11 mouse cellular contexts compared by ENCODE assay signal in the genomic region with DNA sequence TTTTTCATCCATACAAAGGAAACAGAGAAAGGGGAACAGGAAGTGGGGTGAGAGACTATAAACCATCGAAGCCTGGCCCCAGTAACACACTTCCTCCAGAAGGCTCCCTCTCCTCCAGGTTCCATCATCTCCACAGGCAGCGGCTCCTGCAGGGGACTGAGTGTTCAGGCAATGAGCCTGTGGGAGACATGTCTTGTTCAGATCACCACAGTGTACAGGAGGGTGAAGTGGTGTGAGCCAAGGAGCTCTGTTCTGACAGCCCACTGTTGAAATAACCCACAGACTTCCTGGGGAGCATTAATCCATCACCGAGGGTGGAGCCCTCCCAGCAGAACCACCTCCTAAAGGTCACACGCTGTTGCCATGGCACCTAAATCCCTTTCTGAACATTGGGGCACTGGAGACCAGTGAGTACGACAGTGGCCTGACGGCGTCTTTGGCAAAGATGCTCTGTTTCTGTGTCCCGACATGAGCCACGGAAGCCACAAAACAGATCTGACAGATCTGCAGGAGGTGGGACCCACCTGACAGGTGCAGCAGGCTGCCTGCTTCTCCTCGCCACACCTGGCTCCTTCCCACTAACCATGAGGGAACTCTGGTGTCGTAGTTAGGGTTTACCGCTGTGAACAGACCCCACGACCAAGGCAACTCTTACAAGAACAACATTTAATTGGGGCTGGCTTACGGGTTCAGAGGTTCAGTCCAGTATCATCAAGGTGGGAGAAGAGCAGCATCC.
DNase-seq lines count a peak whose midpoint lies in the region; ATAC-seq and TF ChIP-seq lines count a peak whose summit lies in the region.
"Had no signal": no experiment of that assay in that cellular context is flagged by ENCODE, and none has a peak within 500 bp of the region (broad histone marks: within the 10 kb centered on the region; RNA-seq: fewer than 3 reads in every experiment).

No protein-coding gene starts in this region.

- no peaks in the 10 kb centered on the region for H3K36me3 ChIP-seq in heart, postnatal 0 days (replicated peaks; ENCODE audit: control insufficient read depth, insufficient read depth, low read length)
- no peaks in the 10 kb centered on the region for H3K36me3 ChIP-seq in stomach, embryonic 14.5 days (ENCODE audit: control insufficient read depth, insufficient read depth, low read length)
- no peaks in the 10 kb centered on the region for H3K36me3 ChIP-seq in forebrain, embryonic 11.5 days (ENCODE audit: control insufficient read depth, insufficient read depth, low read length)
- H3K36me3 ChIP-seq in forebrain, embryonic 14.5 days (ENCODE audit: control insufficient read depth, insufficient read depth, low read length) = no peaks in the 10 kb centered on the region

- ATAC-seq in heart, postnatal 0 days (ENCODE audit: insufficient read depth, low read depth) = no peak
- ATAC-seq in granulocyte monocyte progenitor cell, adult 5-6 weeks (replicated peaks; ENCODE audit: poor library complexity, severe bottlenecking) = peak; percentile 77
- no peak for ATAC-seq in stomach, embryonic 14.5 days (ENCODE audit: insufficient number of reproducible peaks, insufficient read depth, low FRiP score, low read depth)
- ATAC-seq in forebrain, embryonic 11.5 days (replicated peaks; ENCODE audit: low FRiP score) = no peak
- ATAC-seq in forebrain, embryonic 14.5 days = no peak

- H3K27me3 ChIP-seq in heart, postnatal 0 days (ENCODE audit: control insufficient read depth, insufficient read depth, low read length) = no peaks in the 10 kb centered on the region
- H3K27me3 ChIP-seq in stomach, embryonic 14.5 days (ENCODE audit: control insufficient read depth, insufficient read depth, low read length) = no peaks in the 10 kb centered on the region
- H3K27me3 ChIP-seq in forebrain, embryonic 11.5 days (ENCODE audit: control insufficient read depth, insufficient read depth, low read length) = no peaks in the 10 kb centered on the region
- H3K27me3 ChIP-seq in forebrain, embryonic 14.5 days (replicated peaks; ENCODE audit: control insufficient read depth, insufficient read depth, low read length) = no peaks in the 10 kb centered on the region

- no peak overlapping the region for H3K4me3 ChIP-seq in heart, postnatal 0 days (ENCODE audit: low read depth, low read length)
- H3K4me3 ChIP-seq in stomach, embryonic 14.5 days (ENCODE audit: low read depth, low read length) = no peak overlapping the region
- H3K4me3 ChIP-seq in forebrain, embryonic 11.5 days (ENCODE audit: low read depth, low read length) = no peak overlapping the region
- no peak overlapping the region for H3K4me3 ChIP-seq in forebrain, embryonic 14.5 days (ENCODE audit: low read depth, low read length)
- H3K4me3 ChIP-seq: myocyte had no signal

- no peaks in the 10 kb centered on the region; the same call in 1 of the 2 replicates for H3K4me1 ChIP-seq in heart, postnatal 0 days (ENCODE audit: control insufficient read depth, insufficient read depth)
- H3K4me1 ChIP-seq in stomach, embryonic 14.5 days (ENCODE audit: control insufficient read depth, insufficient read depth, low read length) = peaks cover 13% of the 10 kb centered on the region; the same call in 1 of the 2 replicates
- no peaks in the 10 kb centered on the region for H3K4me1 ChIP-seq in forebrain, embryonic 11.5 days (replicated peaks; ENCODE audit: control insufficient read depth, insufficient read depth, low read length)
- no peaks in the 10 kb centered on the region for H3K4me1 ChIP-seq in forebrain, embryonic 14.5 days (ENCODE audit: control insufficient read depth, insufficient read depth, low read length)

- peak overlapping the region; percentile 7; the same call in 1 of the 2 replicates for H3K27ac ChIP-seq in heart, postnatal 0 days (ENCODE audit: low read depth)
- peak overlapping the region; percentile 73 for H3K27ac ChIP-seq in stomach, embryonic 14.5 days (ENCODE audit: low read length)
- no peak overlapping the region for H3K27ac ChIP-seq in forebrain, embryonic 11.5 days (ENCODE audit: low read depth, low read length)
- H3K27ac ChIP-seq in forebrain, embryonic 14.5 days (ENCODE audit: low read depth, low read length) = no peak overlapping the region

- 72% methylated on average over 14 of the region's 14 CpGs for WGBS in heart, postnatal 0 days
- WGBS in stomach, embryonic 14.5 days = 65% methylated on average over 14 of the region's 14 CpGs
- WGBS in forebrain, embryonic 11.5 days = 74% methylated on average over 14 of the region's 14 CpGs
- 69% methylated on average over 14 of the region's 14 CpGs for WGBS in forebrain, embryonic 14.5 days

- H3K4me2 ChIP-seq in heart, postnatal 0 days (ENCODE audit: low read depth, low read length) = no peak overlapping the region
- H3K4me2 ChIP-seq in stomach, embryonic 14.5 days (replicated peaks; ENCODE audit: low read depth, low read length) = no peak overlapping the region
- no peak overlapping the region for H3K4me2 ChIP-seq in forebrain, embryonic 11.5 days (ENCODE audit: low read depth, low read length, severe bottlenecking)
- H3K4me2 ChIP-seq in forebrain, embryonic 14.5 days (ENCODE audit: low read length) = no peak overlapping the region

- no peak for TF ChIP-seq EP300 in heart, postnatal 0 days (IDR thresholded peaks at IDR 0.05; ENCODE audit: low read depth)

- H3K9ac ChIP-seq in heart, postnatal 0 days (replicated peaks; ENCODE audit: low read depth, low read length) = no peak overlapping the region
- H3K9ac ChIP-seq in stomach, embryonic 14.5 days (replicated peaks; ENCODE audit: low read depth, low read length) = no peak overlapping the region
- H3K9ac ChIP-seq in forebrain, embryonic 11.5 days (ENCODE audit: low read length) = no peak overlapping the region
- H3K9ac ChIP-seq in forebrain, embryonic 14.5 days (ENCODE audit: low read length) = no peak overlapping the region

- no peaks in the 10 kb centered on the region for H3K9me3 ChIP-seq in heart, postnatal 0 days (replicated peaks; ENCODE audit: control insufficient read depth, low read length)
- H3K9me3 ChIP-seq in stomach, embryonic 14.5 days (ENCODE audit: control insufficient read depth, low read depth, low read length) = no peaks in the 10 kb centered on the region
- no peaks in the 10 kb centered on the region for H3K9me3 ChIP-seq in forebrain, embryonic 11.5 days (ENCODE audit: control insufficient read depth, low read length)
- no peaks in the 10 kb centered on the region for H3K9me3 ChIP-seq in forebrain, embryonic 14.5 days (replicated peaks; ENCODE audit: control insufficient read depth, low read length)

- DNase-seq in heart, postnatal 0 days (ENCODE audit: low spot score) = no peak
- no peak for DNase-seq in heart, postnatal 14 days
- peak; percentile 30 for DNase-seq in A20 (ENCODE audit: low read depth, low spot score)
- DNase-seq in forebrain, embryonic 11.5 days (ENCODE audit: low spot score) = no peak
- no peak for DNase-seq in forebrain, embryonic 14.5 days (ENCODE audit: low spot score)
- DNase-seq in kidney, postnatal 36 days = no peak
- DNase-seq: heart, postnatal 36 days; left cerebral cortex, postnatal 4 days had no signal

- TF ChIP-seq CTCF in heart, postnatal 0 days (IDR thresholded peaks at IDR 0.05; ENCODE audit: low read depth) = no peak

- intact Hi-C loops in heart, postnatal 14 days (cut with DNase I) = no loop called here

Comparison
In these comparisons a context has a peak if more than half of its experiments do, and no peak if none do; other contexts are left out.
1. H3K27ac ChIP-seq: peak in heart, postnatal 0 days (single experiment) and stomach, embryonic 14.5 days (single experiment); none in forebrain, embryonic 11.5 days (single experiment) and forebrain, embryonic 14.5 days (single experiment).